Mouse (Mus musculus): Measurements from ENCODE around the gene Gpr19. TPM values are rescaled to one million over a fixed set of nuclear protein-coding genes. Genes with fewer than 3 reads are reported as not detected.

Gene Gpr19
- polyA plus RNA-seq, 1 experiment from 2014 or later: 13.6 TPM

- H3K27me3 ChIP-seq (ENCODE audit: insufficient read depth, low read length): no peaks in the 10 kb centered on the region
- no peaks in the 10 kb centered on the region for H3K9me3 ChIP-seq (ENCODE audit: low read length)
- no peaks in the 10 kb centered on the region for H3K36me3 ChIP-seq (ENCODE audit: insufficient read depth, low read length)
- ATAC-seq (ENCODE audit: low FRiP score, low TSS enrichment): no peak
- H3K9ac ChIP-seq (replicated peaks; ENCODE audit: low read length): no peak overlapping the region
- peaks cover 6% of the 10 kb centered on the region for H3K4me1 ChIP-seq (ENCODE audit: insufficient read depth, low read length)
- no peak overlapping the region for H3K27ac ChIP-seq (ENCODE audit: low read length)
- no peak overlapping the region for H3K4me2 ChIP-seq (replicated peaks; ENCODE audit: low read depth, low read length)
- 75% methylated on average over 1 of the region's 1 CpGs for WGBS
- no peak overlapping the region for H3K4me3 ChIP-seq (ENCODE audit: low read length)
Measured at GRCm38 (mm10) chr6:134889763-134890162, 8.6 kb downstream of the Gpr19 start.

- no peak overlapping the region for H3K4me3 ChIP-seq (ENCODE audit: low read length)
- no peaks in the 10 kb centered on the region for H3K27me3 ChIP-seq (ENCODE audit: insufficient read depth, low read length)
- no peaks in the 10 kb centered on the region for H3K9me3 ChIP-seq (ENCODE audit: low read length)
- no peak for ATAC-seq (ENCODE audit: low FRiP score, low TSS enrichment)
- no peak overlapping the region for H3K9ac ChIP-seq (replicated peaks; ENCODE audit: low read length)
- no peak overlapping the region for H3K27ac ChIP-seq (ENCODE audit: low read length)
- no peak overlapping the region for H3K4me2 ChIP-seq (replicated peaks; ENCODE audit: low read depth, low read length)
- H3K4me1 ChIP-seq (ENCODE audit: insufficient read depth, low read length): peaks cover 6% of the 10 kb centered on the region
- 3% methylated on average over 4 of the region's 4 CpGs for whole genome bisulfite sequencing
- H3K36me3 ChIP-seq (ENCODE audit: insufficient read depth, low read length): no peaks in the 10 kb centered on the region
Measured at GRCm38 (mm10) chr6:134888563-134889017, 9.8 kb downstream of the Gpr19 start.

DNA sequence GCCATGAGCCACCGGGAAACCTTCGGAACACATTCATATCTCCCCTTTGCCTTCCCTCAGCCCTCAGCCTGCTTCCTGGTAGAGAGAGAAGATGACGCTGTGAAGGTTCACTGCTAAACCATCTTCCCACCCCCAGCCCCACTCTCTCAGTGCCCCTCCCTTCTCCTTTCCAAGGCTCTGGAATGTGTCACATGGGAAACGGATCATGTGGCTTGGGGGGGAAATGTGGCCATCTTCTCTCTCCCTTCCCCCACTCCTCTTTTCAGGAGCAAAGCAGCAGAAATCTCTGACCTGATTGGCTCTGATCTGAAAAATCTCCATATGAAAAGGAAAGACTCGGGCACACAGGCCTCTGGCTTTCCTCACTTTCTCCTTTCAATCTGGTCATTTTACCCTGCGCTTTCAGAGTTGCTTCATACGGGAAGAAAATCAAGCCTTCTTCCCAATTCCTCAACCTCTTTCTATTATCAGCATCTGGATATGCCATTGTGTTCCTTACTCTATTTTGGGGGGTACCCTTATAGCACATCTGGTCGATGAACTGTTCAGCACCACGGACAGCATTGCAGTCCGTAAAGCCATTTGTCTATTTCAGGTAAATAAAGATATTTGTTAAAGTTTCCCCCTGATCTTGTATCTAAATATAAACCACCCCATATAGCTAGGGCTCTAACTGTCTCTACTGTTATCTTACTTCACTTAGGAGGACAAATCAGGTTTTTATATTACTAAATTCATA, 10.5 kb downstream of the Gpr19 start:
- H3K4me1 ChIP-seq (ENCODE audit: insufficient read depth, low read length): peaks cover 6% of the 10 kb centered on the region
- peak overlapping the region; percentile 41 for H3K4me2 ChIP-seq (replicated peaks; ENCODE audit: low read depth, low read length)
- no peak overlapping the region for H3K27ac ChIP-seq (ENCODE audit: low read length)
- H3K9me3 ChIP-seq (ENCODE audit: low read length): no peaks in the 10 kb centered on the region
- no peaks in the 10 kb centered on the region for H3K36me3 ChIP-seq (ENCODE audit: insufficient read depth, low read length)
- WGBS: 5% methylated on average over 10 of the region's 10 CpGs
- no peaks in the 10 kb centered on the region for H3K27me3 ChIP-seq (ENCODE audit: insufficient read depth, low read length)
- peak; percentile 57; the same call in 1 of the 2 replicates for ATAC-seq (ENCODE audit: low FRiP score, low TSS enrichment)
- peak overlapping the region; percentile 24 for H3K4me3 ChIP-seq (ENCODE audit: low read length)
- no peak overlapping the region for H3K9ac ChIP-seq (replicated peaks; ENCODE audit: low read length)

GRCm38 (mm10) chr6:134887008-134887407, 11.4 kb downstream of the Gpr19 start:
- H3K4me3 ChIP-seq (ENCODE audit: low read length): no peak overlapping the region
- peak overlapping the region; percentile 41; the same call in 1 of the 2 replicates for H3K4me2 ChIP-seq (replicated peaks; ENCODE audit: low read depth, low read length)
- no peak overlapping the region for H3K9ac ChIP-seq (replicated peaks; ENCODE audit: low read length)
- no peaks in the 10 kb centered on the region for H3K9me3 ChIP-seq (ENCODE audit: low read length)
- no peak overlapping the region for H3K27ac ChIP-seq (ENCODE audit: low read length)
- H3K4me1 ChIP-seq (ENCODE audit: insufficient read depth, low read length): peaks cover 6% of the 10 kb centered on the region
- no peaks in the 10 kb centered on the region for H3K27me3 ChIP-seq (ENCODE audit: insufficient read depth, low read length)
- 46% methylated on average over 5 of the region's 5 CpGs for WGBS
- H3K36me3 ChIP-seq (ENCODE audit: insufficient read depth, low read length): no peaks in the 10 kb centered on the region
- no peak for ATAC-seq (ENCODE audit: low FRiP score, low TSS enrichment)

GRCm38 (mm10) chr6:134886475-134886874, 11.9 kb downstream of the Gpr19 start:
- Histone ChIP-seq H3K27ac (ENCODE audit: low read length) (no peak overlapping the region), H3K4me1 (ENCODE audit: insufficient read depth, low read length) (peaks cover 6% of the 10 kb centered on the region), H3K27me3 (ENCODE audit: insufficient read depth, low read length) (no peaks in the 10 kb centered on the region), H3K9me3 (ENCODE audit: low read length) (no peaks in the 10 kb centered on the region), H3K9ac (replicated peaks; ENCODE audit: low read length) (no peak overlapping the region), H3K4me2 (replicated peaks; ENCODE audit: low read depth, low read length) (no peak overlapping the region), H3K4me3 (ENCODE audit: low read length) (no peak overlapping the region), H3K36me3 (ENCODE audit: insufficient read depth, low read length) (no peaks in the 10 kb centered on the region)
- 87% methylated on average over 8 of the region's 8 CpGs for WGBS
- ATAC-seq (ENCODE audit: low FRiP score, low TSS enrichment): no peak

DNA sequence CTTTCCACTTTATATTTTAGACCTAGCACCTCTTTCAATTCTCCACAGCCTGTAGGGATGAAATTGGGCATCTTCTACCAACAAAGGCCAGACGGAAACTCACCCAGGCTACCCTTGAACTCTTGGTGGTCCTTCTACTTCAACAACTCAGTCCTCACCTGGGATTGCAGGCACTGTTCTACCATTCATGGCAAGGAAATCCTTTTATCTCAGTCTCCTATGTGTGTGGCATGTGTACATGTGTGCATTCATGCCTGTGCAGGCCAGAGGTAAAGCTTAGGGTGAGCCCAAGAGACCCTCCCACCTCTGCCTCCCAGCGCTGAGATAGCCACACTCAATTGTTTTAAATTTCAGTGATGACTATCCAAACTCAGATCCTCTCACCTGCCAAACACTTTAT, 12.9 kb downstream of the Gpr19 start:
- no peak for ATAC-seq (ENCODE audit: low FRiP score, low TSS enrichment)
- H3K9me3 ChIP-seq (ENCODE audit: low read length): no peaks in the 10 kb centered on the region
- 87% methylated on average over 2 of the region's 2 CpGs for WGBS

DNA sequence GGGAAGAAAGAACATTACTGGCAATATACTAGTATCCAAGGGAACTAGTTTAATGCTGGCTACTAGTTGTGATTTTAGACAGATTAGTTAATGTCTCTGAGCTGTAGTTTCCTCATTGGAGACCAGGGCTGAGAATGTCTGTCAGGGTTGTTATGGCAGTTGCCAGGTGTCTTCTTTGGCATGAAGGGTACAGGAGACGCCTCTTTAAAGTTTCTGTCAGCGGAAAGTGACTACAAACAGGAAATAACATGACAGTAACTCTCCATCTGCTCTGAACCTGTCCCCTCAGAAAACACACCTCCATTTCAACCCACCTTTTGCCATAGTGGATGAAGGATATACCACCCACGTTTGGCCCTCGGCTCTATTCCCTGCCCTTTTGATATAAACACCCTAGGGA, 14.7 kb downstream of the Gpr19 start:
- ATAC-seq (ENCODE audit: low FRiP score, low TSS enrichment): no peak
- Histone ChIP-seq H3K4me1 (ENCODE audit: insufficient read depth, low read length) (peaks cover 6% of the 10 kb centered on the region), H3K27me3 (ENCODE audit: insufficient read depth, low read length) (no peaks in the 10 kb centered on the region), H3K36me3 (ENCODE audit: insufficient read depth, low read length) (no peaks in the 10 kb centered on the region), H3K9me3 (ENCODE audit: low read length) (no peaks in the 10 kb centered on the region), H3K9ac (replicated peaks; ENCODE audit: low read length) (no peak overlapping the region), H3K4me2 (replicated peaks; ENCODE audit: low read depth, low read length) (no peak overlapping the region), H3K4me3 (ENCODE audit: low read length) (no peak overlapping the region), H3K27ac (ENCODE audit: low read length) (no peak overlapping the region)
- 83% methylated on average over 4 of the region's 4 CpGs for WGBS

More for the DNA sequence above, 12.9 kb downstream of the Gpr19 start:
- Histone ChIP-seq H3K9ac (replicated peaks; ENCODE audit: low read length) (no peak overlapping the region), H3K4me2 (replicated peaks; ENCODE audit: low read depth, low read length) (no peak overlapping the region), H3K27ac (ENCODE audit: low read length) (no peak overlapping the region), H3K36me3 (ENCODE audit: insufficient read depth, low read length) (no peaks in the 10 kb centered on the region), H3K4me1 (ENCODE audit: insufficient read depth, low read length) (peaks cover 6% of the 10 kb centered on the region), H3K4me3 (ENCODE audit: low read length) (no peak overlapping the region), H3K27me3 (ENCODE audit: insufficient read depth, low read length) (no peaks in the 10 kb centered on the region)

GRCm38 (mm10) chr6:134880046-134880445, 18.3 kb downstream of the Gpr19 start:
- Histone ChIP-seq H3K4me2 (replicated peaks; ENCODE audit: low read depth, low read length) (no peak overlapping the region), H3K4me1 (ENCODE audit: insufficient read depth, low read length) (no peaks in the 10 kb centered on the region), H3K9ac (replicated peaks; ENCODE audit: low read length) (no peak overlapping the region), H3K27me3 (ENCODE audit: insufficient read depth, low read length) (no peaks in the 10 kb centered on the region), H3K4me3 (ENCODE audit: low read length) (no peak overlapping the region), H3K36me3 (ENCODE audit: insufficient read depth, low read length) (no peaks in the 10 kb centered on the region), H3K27ac (ENCODE audit: low read length) (no peak overlapping the region), H3K9me3 (ENCODE audit: low read length) (no peaks in the 10 kb centered on the region)
- 70% methylated on average over 2 of the region's 2 CpGs for WGBS
- ATAC-seq (ENCODE audit: low FRiP score, low TSS enrichment): no peak

DNA sequence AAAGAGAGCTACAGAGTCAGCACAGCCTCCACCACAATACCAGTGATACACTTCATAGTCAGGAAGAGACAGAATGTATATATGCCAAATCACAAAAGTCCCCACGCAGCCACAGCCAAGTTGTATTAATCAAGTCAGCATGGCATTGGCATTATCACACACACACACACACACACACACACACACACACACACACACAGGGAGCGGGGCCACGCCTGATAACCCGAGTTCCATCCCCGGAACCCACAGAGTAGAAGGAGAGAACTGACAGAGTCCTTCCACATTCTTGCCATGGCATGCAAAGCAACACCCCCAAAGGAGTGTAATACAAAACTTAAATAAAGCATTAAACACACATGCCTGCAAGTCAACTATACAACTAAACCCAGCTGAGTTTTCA, 18.8 kb downstream of the Gpr19 start:
- Histone ChIP-seq H3K9ac (replicated peaks; ENCODE audit: low read length) (no peak overlapping the region), H3K4me3 (ENCODE audit: low read length) (no peak overlapping the region), H3K27ac (ENCODE audit: low read length) (no peak overlapping the region), H3K4me1 (ENCODE audit: insufficient read depth, low read length) (no peaks in the 10 kb centered on the region), H3K36me3 (ENCODE audit: insufficient read depth, low read length) (no peaks in the 10 kb centered on the region), H3K27me3 (ENCODE audit: insufficient read depth, low read length) (no peaks in the 10 kb centered on the region), H3K9me3 (ENCODE audit: low read length) (no peaks in the 10 kb centered on the region), H3K4me2 (replicated peaks; ENCODE audit: low read depth, low read length) (no peak overlapping the region)
- ATAC-seq (ENCODE audit: low FRiP score, low TSS enrichment): no peak
- 93% methylated on average over 5 of the region's 5 CpGs for WGBS

DNA sequence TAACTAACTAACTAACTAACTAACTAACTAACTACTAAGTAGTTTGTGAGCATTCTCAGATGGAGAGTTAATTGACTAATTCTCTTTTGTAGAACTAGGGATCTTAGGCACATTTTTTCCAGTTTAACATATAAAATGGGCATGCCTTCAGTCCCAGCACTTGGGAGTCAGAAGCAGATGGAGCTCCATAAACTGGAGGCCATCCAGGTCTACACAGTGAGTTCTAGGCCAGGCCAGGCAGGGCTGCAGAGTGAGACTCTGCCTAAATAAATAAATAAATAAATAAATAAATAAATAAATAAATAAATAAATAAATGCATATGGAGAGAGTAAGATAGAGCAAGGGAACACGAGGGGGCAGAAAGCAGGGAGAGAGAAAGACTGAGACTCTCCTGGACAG, 20.5 kb downstream of the Gpr19 start:
- Histone ChIP-seq H3K36me3 (ENCODE audit: insufficient read depth, low read length) (no peaks in the 10 kb centered on the region), H3K9me3 (ENCODE audit: low read length) (no peaks in the 10 kb centered on the region), H3K4me3 (ENCODE audit: low read length) (no peak overlapping the region), H3K4me2 (replicated peaks; ENCODE audit: low read depth, low read length) (no peak overlapping the region), H3K9ac (replicated peaks; ENCODE audit: low read length) (no peak overlapping the region), H3K4me1 (ENCODE audit: insufficient read depth, low read length) (no peaks in the 10 kb centered on the region), H3K27me3 (ENCODE audit: insufficient read depth, low read length) (no peaks in the 10 kb centered on the region), H3K27ac (ENCODE audit: low read length) (no peak overlapping the region)
- 90% methylated on average over 1 of the region's 1 CpGs for WGBS
- no peak for ATAC-seq (ENCODE audit: low FRiP score, low TSS enrichment)
